Mouse (Mus musculus) heart, postnatal 0 days (tissue): ENCODE measurements at regions not wholly inside any gene's neighbourhood (a gene's known extent, or its start where the extent isn't known, plus 50 kb on each side); places are given as distances from the start of the nearest gene placed in this dataset.

Experiments used
- CTCF ChIP-seq: IDR thresholded peaks from 2 replicates; pipeline ENCODE4 v1.5.1; 2016; ENCODE audit warnings: antibody characterized with exemption, control low read depth, low read depth
- EP300 ChIP-seq: IDR thresholded peaks from 2 replicates; pipeline ENCODE4 v1.6.1; 2016; ENCODE audit warnings: antibody characterized with exemption, low read depth

- TF ChIP-seq CTCF, result no peak
- TF ChIP-seq EP300, result no peak
These were observed 308.6 kb downstream of the Glrx3 start for GRCm38 (mm10) chr7:137745991-137746390.
